Mouse (Mus musculus): Measurements from ENCODE around the gene Lrpap1.

The Lrpap1 gene

DNA sequence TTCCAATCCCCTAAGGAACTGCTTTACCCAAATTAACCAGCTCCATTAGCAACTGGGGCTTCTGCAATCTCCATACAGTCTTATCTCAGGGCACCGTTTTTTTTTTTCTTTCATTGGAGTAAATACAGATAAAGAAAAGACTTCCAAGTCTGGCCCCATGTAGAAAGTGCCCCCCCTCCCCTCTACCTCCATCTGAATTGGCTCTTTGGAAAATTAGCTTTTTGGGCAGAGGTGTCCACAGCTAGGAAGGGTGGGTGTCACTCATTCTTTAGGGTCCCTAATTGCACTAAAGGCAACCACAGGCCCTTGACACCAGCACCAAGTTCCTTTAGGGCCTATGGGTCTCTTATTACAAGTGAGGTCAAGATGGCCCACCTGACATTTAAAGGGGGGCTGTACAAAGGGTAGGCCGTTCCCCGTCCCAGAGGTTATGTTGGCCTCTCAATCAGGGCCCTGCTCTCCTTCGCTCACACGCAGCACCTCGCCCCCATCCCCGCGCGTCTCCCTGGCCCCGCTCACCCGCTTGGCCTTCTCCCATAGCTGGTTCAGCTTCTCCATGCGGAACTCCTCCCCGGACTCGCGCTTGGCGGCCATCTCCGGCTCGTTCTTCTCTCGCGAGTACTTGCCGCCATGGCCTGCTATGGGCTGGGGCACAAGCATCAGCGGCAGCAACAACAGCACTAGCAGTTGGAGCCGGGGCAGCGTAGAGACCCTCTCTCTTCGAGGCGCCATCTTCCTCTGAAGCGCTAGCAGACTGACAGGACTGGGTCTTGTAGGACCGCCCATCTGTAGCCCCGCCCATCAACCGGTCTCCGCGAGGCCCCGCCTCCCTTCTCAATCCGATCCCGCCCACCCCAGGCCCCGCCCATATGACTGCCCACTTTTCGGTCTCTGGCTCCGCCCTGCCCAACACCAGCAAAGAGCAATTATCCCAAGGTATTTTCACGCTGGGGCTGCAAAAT, at the start of gene Lrpap1:
TSS of gene Lrpap1 (minus strand) at position 807 of the 962 bp plus-strand sequence.
- DNase-seq: peak; percentile 87

DNA sequence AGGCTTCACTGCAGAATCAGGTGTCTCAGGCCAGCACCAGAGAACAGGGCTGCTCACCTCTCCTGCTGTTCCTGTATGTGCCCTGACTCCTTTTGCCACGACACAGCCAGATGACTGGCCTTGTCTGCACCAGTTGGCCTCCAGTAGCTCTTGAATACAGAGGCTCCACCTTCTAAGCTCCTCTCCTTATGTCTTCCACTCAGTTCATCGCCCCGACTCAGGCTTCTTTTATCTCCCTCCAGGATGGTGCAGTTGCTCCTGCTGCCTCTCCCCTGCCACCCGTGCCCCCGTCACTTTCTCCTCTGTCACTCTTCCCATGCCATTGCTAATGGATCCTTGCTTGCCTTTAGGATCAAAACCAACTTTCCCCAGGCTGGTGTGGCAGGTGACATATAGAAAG, 44.4 kb upstream of the Lrpap1 start:
- no peak for DNase-seq

DNA sequence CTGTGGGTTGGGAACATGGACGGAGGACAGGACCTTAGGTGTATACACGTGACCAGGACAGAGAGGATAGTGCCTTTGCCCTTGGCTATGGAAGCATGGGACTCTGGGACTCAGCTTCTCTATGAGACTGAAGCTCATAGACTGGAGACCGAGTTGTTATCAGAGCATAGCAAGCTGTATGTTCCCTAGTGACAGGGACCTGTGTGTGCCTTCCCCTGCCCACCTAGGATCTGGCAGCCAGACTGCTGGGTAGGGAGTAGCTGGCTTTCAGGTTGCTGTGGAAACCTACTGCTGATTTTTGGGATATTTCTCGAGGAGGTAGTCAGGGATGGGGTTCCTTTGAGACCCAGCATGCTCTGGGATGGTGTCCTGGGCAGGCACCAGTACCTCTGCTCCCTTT, 44.0 kb upstream of the Lrpap1 start:
- no peak for DNase-seq

DNA sequence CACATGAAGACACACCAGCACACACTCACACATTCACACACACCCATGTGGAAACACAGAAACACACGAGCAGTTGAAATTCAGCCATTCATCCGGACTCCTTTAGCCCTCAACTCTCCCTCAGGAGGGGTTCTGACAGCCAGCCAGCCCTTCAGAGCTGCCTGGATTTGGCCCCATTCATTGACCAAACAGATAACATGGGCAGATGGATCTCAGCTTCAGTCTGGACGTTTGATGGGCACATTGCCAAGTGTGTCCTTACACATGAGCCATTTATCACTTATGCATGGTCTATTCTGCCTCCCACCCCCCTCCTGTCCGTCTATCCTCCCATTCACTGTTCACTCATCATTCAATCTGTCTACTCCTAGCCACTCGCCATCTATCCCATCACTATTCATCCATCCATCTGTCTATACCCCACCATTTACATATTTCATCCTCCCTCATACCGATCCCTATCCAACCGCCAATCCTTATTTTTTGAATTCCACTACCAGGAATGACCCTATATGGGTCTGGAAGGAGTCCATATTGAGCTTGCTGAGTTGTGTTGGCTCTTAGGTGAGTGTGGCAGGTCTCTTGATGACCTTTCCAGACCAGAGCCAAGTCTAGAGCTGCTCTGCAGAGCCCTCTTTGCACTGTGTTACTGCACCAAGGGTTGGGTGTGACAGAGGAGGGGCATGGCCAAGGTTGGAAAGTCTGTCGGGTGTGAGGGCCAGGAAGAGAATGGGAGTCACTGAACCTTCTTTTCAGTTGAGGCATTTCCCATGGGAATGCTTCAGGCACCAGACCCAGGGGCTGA, 42.6 kb upstream of the Lrpap1 start:
- DNase-seq: peak; percentile 67

DNA sequence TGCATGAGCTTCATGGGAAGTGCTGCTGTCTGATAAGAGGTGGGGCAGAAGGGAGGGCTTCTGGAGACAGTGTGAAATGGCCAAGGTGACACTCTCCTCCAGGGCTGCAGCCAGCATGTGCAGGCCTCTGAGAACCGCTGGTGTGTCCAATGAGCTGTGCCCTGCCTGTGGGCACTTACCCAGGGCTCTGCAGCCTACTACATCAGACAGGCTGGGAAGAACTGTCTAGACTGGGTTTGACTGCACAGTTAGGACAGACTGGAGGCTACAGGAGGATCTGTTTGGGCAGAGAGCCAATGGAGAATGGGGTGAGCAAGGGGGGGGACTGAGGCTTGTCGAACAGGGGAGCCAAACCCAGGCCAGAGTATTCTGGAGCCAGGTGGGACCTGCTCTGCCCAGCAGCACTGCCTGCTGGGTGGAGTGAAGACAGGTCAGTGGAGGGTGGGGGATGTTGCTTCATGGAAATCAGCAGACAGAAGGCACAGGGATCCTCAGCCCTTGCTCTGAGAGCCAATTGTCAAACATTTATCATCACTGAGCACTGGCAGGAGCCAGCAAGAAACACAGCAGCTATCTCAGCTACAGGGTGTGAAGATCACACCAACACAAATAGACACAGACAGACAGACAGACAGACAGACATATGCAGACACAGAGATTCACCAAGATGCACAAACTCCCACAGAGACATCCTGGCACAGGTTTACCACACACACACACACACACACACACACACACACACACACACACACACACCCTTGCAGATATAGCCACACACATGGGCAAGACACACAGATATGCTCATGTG, 41.8 kb upstream of the Lrpap1 start:
- DNase-seq: no peak

DNA sequence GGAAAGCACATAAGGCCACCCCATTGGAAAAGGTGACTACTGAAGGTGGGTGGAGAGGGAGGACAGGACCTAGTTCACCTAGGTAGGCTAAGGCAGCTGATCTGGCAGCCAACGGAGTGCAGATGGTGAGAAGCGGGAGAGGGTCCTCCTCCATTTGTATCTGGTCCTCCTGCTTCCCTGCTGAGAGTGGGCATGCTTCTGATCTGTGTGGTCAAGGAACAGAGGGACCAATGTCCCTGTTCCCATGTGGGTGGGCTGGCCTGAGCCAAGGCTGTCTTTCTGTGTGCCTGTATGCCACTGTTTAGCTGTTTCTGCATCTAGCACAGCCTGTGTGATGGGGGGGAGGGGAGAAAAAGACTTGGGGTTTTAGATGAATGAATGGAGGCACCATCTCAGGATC, 41.2 kb upstream of the Lrpap1 start:
- no peak for DNase-seq

DNA sequence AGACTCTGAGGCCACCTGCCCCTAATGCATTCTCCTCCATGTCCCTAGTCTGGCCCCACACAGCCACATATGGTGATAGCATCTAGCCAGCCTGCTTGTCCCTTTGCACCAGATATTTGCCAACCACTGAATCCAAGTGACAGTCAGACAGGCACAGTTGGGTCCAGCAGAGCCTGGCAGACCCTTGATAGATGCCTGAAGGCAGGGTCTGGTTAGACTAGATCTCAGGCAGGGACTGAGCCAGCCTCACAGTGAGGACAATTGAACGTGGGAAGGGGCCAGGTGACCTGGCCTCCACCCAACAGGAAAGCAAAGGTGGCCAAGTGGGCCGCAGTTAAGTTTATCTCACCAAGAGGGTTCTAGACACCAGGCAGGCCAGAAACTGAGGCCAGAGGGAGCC, 39.1 kb upstream of the Lrpap1 start:
- peak; percentile 76 for DNase-seq

DNA sequence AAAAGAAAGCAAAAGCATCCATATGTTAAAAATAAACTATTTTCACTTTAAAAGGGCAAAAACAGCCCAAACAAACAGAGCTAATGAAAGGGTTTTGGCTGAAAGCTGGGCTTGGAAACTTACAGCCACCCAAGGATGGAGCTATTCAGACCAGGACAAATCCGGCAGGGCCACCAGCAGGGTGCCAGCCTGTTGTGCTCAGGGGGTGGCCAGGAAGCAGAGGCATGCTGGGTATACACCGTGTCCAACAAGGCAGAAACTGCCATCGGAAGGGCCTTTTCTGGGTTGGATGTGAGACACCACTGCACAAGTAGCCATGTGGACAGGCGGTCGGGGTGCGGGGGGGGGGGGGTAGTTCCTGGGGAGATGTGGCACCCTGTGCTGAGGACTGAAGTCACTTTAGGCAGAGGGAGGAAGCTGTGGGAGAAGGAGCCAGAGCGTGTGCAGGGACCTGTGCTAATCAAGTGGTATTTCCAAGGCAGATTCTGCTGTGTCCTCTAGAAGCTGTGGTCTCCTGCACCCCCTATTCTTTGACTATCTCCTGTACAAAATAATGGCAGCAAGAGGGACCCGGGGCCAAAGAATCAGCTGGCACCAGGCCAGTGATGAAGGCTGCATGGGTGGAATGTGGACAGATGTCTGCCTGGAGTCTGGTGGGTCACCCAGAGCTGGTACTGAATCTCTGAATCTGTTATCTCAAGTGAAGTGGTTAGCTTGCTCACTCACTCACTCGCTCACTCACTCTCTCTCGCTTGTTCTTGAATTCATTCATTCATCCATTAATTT, 38.1 kb upstream of the Lrpap1 start:
- DNase-seq: no peak

DNA sequence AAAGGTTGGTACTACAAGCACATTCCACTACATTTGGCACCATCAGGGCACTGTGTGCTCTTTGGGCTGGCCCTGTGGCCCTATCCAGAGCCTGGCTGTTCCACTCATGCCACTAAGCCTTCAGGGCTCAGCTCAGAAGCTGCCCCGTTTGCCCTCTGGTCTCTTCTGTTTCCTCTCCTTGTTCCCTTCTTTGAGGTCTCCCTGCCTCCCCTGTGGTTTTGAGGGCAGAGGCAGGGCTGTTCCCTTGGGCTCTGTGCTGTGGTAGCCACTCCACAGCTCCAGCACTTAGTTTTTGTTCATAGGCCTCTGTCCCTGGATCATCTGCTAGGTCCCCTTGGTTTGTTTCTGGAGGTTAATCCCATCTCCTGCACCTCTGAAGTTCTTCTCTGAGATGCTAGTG, 37.3 kb upstream of the Lrpap1 start:
- DNase-seq: no peak

DNA sequence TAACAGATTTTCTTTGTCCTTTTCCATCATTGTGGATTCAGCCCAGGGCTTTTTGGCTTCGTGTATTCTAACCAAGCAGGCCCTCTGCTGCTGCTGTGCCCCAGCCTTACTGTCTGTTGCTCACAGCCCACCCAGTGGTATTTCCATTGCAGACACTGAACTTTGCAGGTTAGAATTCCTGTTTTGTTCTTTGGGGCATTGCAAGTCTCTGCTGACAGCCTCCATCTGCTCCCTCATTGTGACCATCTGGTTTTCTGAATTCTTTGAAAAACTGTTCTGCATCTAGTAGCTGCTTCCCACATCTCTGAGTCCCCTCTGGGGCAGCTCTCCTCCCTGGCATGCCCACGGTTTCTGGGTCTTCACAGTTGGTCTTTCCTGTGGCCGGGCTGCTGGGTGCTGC, 35.8 kb upstream of the Lrpap1 start:
- no peak for DNase-seq

DNA sequence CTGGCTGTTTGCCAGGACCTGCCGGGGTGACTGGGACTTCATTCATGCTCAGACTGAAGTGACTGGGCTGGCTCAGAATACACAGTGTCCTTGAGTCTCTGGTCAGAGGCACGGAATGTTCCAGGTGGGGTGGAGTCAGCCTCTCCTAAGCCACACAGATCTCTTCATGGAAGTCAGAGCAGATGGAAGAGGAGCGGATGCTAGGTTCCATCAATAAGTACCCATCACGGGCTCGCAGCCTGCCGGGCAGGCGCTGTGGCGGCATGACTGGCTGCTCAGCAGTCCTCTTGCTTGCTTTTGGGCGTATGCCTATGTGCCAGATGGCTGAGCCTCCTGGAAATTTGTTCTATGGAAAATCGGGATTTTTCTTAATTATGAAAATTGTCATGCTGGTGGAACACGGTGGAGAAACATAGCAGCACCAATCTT, 32.6 kb upstream of the Lrpap1 start:
- DNase-seq: peak; percentile 92

DNA sequence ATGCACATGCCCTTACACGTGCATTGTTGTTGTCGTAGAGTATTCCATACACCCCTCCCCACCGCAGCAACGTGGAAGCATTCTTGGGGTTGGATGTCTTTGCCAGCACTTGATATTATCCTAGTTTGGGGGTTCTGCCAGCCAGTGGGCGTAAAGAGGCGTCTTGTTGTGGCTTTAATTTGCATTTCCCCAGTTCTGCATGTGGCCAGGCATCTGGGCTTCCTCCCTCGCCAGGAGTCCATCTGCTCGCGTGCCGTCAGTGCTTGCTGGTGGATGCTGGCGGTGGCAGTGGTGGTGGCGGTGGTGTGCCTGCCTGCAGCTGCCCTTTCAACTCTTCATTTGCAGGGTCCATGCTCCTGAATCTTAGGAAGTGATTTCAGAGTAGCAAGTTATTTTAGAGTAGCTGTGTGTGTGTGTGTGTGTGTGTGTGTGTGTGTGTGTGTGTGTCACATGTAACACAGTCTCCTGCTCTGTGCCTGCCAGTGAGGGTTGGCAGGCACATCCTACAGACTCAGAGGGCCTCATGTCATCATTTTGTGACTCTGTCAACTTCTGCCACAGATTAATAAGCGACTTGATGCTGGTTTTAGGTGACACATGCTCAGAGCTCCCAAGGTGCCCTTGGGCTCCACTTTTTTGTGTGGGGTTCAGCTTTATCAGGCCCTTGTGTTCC, 32.1 kb upstream of the Lrpap1 start:
- DNase-seq: no peak

DNA sequence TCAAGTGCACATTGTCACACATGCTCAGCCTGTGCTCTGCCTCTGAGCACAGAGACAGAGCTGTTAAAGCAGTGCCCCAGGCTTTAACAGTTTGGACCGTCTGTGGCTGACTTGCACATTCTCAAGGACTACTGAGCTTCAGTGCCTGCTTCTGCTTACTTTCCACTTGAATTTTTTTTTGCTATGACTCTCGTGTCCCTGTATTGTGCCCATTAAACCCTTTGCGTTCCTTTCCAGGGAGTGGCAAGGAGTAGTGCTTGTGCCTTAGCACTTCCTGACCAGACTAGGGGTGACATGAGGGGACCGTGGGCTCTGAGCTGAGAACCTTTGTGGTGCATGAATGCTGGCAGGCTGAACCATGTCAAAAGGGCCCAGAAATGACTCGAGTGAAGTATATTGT, 30.3 kb upstream of the Lrpap1 start:
- DNase-seq: no peak

DNA sequence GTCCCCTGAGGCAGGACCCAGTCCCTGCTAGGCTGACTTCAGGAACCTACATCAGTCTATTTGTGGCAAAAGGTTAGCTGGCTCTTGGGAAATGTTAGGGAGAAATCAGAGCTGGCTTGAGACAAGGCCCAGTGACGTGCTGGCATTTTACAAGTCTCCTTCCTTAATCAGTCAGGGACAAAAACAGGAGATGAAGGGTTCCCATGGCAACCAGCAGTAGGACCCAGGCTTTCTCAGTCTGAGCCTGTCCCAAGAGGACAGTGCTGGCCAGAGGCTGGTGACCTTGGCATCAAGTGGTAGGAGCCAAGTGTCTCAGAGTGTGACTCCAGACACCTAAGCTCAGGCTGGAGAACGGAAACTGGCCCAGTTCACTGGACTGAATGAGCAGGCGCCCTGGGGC, 28.7 kb upstream of the Lrpap1 start:
- DNase-seq: no peak

DNA sequence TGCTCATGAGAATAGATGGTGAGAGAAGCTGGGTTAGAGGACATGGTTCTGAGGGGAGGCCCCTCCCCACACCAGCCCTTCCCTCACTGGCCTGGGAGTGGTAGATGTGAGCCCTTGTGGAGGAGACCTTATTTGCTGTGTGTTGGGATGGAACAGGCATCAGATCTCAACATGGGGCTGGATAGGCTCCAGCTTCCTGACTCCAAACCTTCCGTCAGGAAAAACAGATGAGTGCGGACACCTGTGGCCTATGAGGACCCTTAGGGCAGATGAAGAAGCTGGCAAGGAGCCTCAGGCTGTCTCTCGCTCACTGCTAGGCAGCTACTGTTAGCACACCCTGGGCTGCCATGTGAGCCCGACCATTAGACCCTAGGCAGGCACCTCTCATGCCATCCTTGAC, 27.9 kb upstream of the Lrpap1 start:
- DNase-seq: no peak

DNA sequence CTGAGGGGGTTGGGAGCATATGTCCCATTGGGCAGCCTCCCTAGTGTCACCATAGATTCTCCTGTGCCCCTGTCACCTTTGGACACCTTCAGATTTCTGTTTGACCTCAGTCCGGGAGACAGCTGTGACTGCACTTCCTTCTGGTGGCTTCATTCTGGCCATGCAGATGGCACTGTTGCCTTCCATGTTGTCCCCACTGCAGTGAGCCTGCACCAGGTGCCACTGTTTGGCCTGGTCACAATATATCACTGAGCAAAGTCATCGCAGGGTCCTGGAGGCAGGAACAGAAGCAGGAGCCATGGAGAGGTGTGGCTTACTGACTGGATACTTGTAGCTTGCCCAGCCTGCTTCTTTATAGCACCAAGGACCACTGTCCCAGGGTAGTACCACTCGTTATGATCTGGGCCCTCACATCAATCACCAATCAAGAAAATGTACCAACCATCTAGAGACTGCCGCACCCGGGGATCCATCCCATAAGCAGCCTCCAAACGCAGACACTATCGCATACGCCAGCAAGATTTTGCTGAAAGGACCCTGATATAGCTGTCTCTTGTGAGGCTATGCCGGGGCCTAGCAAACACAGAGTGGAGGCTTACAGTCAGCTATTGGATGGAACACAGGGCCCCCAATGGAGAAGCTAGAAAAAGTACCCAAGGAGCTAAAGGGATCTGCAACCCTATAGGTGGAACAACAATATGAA, 26.9 kb upstream of the Lrpap1 start:
- DNase-seq: no peak

DNA sequence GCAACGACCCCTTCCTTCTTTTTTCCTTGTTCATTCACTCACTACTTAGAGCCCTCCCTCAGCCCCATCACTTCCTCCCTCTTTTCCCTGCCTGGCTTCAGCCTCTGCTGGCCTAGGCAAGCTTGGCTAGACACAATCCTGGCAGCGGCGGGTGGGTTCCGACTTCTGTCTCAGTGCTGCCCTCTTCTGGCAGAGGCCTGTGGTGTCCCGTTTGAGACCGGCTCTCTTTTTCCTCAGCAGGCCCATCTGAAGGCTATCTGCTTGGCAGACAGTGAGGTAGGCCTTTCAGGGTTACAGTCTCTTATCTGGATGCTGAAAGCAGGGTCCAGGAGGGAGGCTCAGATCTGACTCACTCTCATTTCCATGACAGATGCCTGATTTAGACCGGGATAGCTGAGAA, 26.2 kb upstream of the Lrpap1 start:
- peak; percentile 93 for DNase-seq

DNA sequence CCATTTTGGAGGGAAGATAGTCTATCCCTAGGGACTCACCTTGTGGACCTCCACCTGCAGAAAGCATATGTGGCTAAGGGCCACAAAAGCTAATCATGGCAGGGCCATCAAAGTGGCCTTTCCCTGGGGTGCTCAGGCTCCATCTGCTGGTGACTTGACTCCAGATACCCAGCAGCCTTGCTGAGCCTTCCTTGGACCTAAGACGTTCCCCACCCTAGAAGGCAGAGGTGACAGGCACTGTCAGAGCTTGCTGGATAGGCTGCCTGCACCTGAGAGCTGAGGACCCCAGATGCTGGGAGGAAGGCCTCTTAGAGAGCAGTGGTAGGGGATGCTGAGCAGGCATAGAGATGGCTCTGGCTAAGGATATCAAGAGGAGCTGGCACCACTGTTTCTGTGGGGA, 25.7 kb upstream of the Lrpap1 start:
- DNase-seq: no peak

DNA sequence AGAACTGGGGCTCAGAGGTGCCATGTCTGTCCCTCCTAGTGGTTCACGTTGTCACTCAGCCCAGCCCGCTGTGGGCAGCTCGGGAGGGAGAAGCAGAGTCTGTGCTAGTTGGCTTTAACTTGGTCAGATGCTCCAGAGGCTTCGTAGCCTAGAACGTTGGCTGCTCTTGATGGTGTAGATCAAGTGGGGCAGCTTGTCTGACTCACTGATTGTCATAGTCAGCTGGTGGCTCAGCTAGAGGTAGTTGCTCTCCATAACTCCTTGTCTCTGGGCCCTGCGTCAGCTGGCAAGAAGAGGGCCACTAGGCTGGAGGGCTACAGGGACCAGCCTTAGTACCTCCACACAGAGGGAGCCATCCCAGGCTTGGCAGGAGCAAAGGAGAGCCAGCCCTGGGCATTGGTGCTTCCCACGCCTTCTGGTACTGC, 24.2 kb upstream of the Lrpap1 start:
- no peak for DNase-seq

DNA sequence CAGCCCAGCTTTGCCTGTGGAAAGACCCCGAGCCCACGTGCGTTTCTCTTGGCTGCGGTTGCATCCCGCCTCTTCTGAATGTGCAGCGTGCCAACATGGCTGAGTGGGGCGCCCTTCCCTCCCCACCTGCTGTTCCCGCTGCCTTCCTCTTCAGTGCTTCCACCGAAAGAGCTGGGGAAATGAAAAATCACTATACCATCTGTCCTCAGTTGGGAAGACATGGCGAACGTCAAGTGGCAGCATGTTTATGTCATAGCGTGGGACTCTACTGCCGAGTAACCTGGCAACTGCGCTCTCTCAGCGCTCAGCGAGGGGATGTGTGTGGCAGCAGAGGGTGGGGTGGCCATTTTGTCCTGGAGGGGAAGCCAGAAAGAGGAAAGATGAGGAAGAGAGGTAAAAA, 23.6 kb upstream of the Lrpap1 start:
- DNase-seq: no peak

DNA sequence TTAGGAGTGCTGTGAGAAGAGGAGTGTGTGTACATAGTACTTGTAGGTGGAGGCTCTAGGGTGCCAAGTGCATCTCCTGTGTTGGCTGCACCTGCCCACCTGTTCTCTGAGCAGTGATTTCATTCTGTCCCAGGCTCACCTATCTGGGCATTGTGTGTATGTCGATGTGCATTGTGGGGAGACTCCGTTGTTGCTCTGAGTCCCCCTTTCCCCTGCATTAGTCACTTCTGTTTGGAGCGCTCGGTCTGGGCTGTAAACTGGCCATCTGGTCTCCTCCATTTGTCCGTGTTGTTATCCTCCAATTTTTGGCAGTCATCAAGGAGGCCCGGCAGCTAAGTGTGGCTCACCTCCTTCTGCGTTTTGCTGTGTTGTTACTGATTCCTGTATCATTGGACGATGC, 14.5 kb upstream of the Lrpap1 start:
- DNase-seq: peak; percentile 73
